8 mouse cellular contexts compared by ENCODE assay signal in genomic region chr2:28525943-28526876, GRCm38 (mm10). TPM values are rescaled to one million over a fixed set of nuclear protein-coding genes. Genes with fewer than 3 reads are reported as not detected.
DNase-seq lines count a peak whose midpoint lies in the region; ATAC-seq and TF ChIP-seq lines count a peak whose summit lies in the region.

No protein-coding gene starts in this region.

- no peak; the same call in 1 of the 2 replicates for ATAC-seq in intestine, embryonic 14.5 days (replicated peaks; ENCODE audit: low FRiP score, low TSS enrichment, low read depth)
- ATAC-seq in midbrain, postnatal 0 days (ENCODE audit: low FRiP score), result peak; percentile 18; the same call in 1 of the 2 replicates

- peak overlapping the region; percentile 22 for H3K4me2 ChIP-seq in intestine, embryonic 14.5 days (ENCODE audit: low read length)
- no peak overlapping the region for H3K4me2 ChIP-seq in midbrain, postnatal 0 days (ENCODE audit: low read depth, low read length, poor library complexity, severe bottlenecking)

- intact Hi-C loops in left cerebral cortex, adult 2 months (cut with DNase I), result no loop called here

- peak; percentile 37 for TF ChIP-seq CTCF in left cerebral cortex, adult 2 months (IDR thresholded peaks at IDR 0.05)
- TF ChIP-seq CTCF in midbrain, postnatal 0 days (IDR thresholded peaks at IDR 0.05), result peak; percentile 68

- peak overlapping the region; percentile 85 for H3K27ac ChIP-seq in left cerebral cortex, adult 2 months
- H3K27ac ChIP-seq in forebrain, embryonic 10.5 days, result peak overlapping the region; percentile 83
- peak overlapping the region; percentile 80 for H3K27ac ChIP-seq in intestine, embryonic 14.5 days (ENCODE audit: low read depth)
- H3K27ac ChIP-seq in midbrain, postnatal 0 days (ENCODE audit: low read depth, low read length), result peak overlapping the region; percentile 48

- H3K36me3 ChIP-seq in forebrain, embryonic 10.5 days (replicated peaks), result peaks cover 6% of the 10 kb centered on the region
- H3K36me3 ChIP-seq in intestine, embryonic 14.5 days (ENCODE audit: control insufficient read depth, insufficient read depth, low read length), result no peaks in the 10 kb centered on the region
- peaks cover 19% of the 10 kb centered on the region for H3K36me3 ChIP-seq in midbrain, postnatal 0 days (ENCODE audit: insufficient read depth, low read length)

- H3K4me3 ChIP-seq in left cerebral cortex, adult 2 months, result no peak overlapping the region
- H3K4me3 ChIP-seq in forebrain, embryonic 10.5 days, result peak overlapping the region; percentile 24; the same call in 1 of the 2 replicates
- no peak overlapping the region for H3K4me3 ChIP-seq in intestine, embryonic 14.5 days (ENCODE audit: low read depth, low read length)
- no peak overlapping the region for H3K4me3 ChIP-seq in midbrain, postnatal 0 days (ENCODE audit: low read depth, low read length)

- H3K9ac ChIP-seq in intestine, embryonic 14.5 days (ENCODE audit: low read length), result no peak overlapping the region
- H3K9ac ChIP-seq in midbrain, postnatal 0 days (replicated peaks; ENCODE audit: low read length, poor library complexity, severe bottlenecking), result 0 out of 2 replicates have a peak overlapping the region, but pooled peaks have one; percentile 34

- H3K4me1 ChIP-seq in forebrain, embryonic 10.5 days, result peaks cover 76% of the 10 kb centered on the region
- peaks cover 31% of the 10 kb centered on the region for H3K4me1 ChIP-seq in intestine, embryonic 14.5 days (replicated peaks; ENCODE audit: control insufficient read depth, insufficient read depth, low read length)
- peaks cover 23% of the 10 kb centered on the region for H3K4me1 ChIP-seq in midbrain, postnatal 0 days (ENCODE audit: insufficient read depth, low read length)

- no peaks in the 10 kb centered on the region for H3K9me3 ChIP-seq in forebrain, embryonic 10.5 days
- no peaks in the 10 kb centered on the region for H3K9me3 ChIP-seq in intestine, embryonic 14.5 days (ENCODE audit: control insufficient read depth, low read length)
- no peaks in the 10 kb centered on the region for H3K9me3 ChIP-seq in midbrain, postnatal 0 days (ENCODE audit: low read length)

- WGBS in forebrain, embryonic 10.5 days, result 47% methylated on average over 12 of the region's 12 CpGs
- 24% methylated on average over 12 of the region's 12 CpGs for WGBS in intestine, embryonic 14.5 days
- WGBS in midbrain, postnatal 0 days, result 41% methylated on average over 12 of the region's 12 CpGs

- DNase-seq in left cerebral cortex, adult 2 months (ENCODE audit: extremely low spot score in 1 of 2, low spot score in 2 of 2), result peak in 1 of 2 experiments; percentile 14
- DNase-seq in left cerebral cortex, adult 18-20 months (ENCODE audit: low spot score in 2 of 2), result no peak
- peak; percentile 67 for DNase-seq in ZHBTc4 (ENCODE audit: low read depth, low spot score)
- DNase-seq in forebrain, embryonic 10.5 days (ENCODE audit: extremely low spot score, low spot score), result no peak
- DNase-seq in intestine, embryonic 14.5 days (ENCODE audit: low spot score), result peak; percentile 74
- DNase-seq in midbrain, postnatal 0 days (ENCODE audit: low spot score), result no peak
- DNase-seq in layer of hippocampus, postnatal 14 days (ENCODE audit: low spot score in 2 of 2), result no peak
- DNase-seq in adrenal gland, adult 2 months, result no peak

- no peaks in the 10 kb centered on the region for H3K27me3 ChIP-seq in forebrain, embryonic 10.5 days (ENCODE audit: poor library complexity, severe bottlenecking)
- H3K27me3 ChIP-seq in intestine, embryonic 14.5 days (replicated peaks; ENCODE audit: control insufficient read depth, insufficient read depth, low read length), result no peaks in the 10 kb centered on the region
- H3K27me3 ChIP-seq in midbrain, postnatal 0 days (ENCODE audit: insufficient read depth, low read length), result no peaks in the 10 kb centered on the region

RNA-seq across cellular contexts. Expression of gene Ralgds, which starts 13.3 kb away (rescaled TPM):
- total RNA-seq in left cerebral cortex, adult 2 months (2021), result 10 to 100 TPM; 81.1 to 92.6 TPM
- total RNA-seq in left cerebral cortex, adult 18-20 months (2021), result 10 to 100 TPM; 78.2 to 87.4 TPM
- polyA plus RNA-seq in forebrain, embryonic 10.5 days (2016; fragmentation: Nextera tagmentation; extraction: Ambion mirVana), result 22.5 and 23.2 TPM in 2 replicates
- 38.7 and 40.6 TPM in 2 replicates for polyA plus RNA-seq in intestine, embryonic 14.5 days (2014; fragmentation: Nextera tagmentation; extraction: Ambion mirVana)
- total RNA-seq in midbrain, postnatal 0 days (2014; rRNA removed), result 212 and 292 TPM in 2 replicates
- 82.1 and 84.6 TPM in 2 replicates for polyA plus RNA-seq in midbrain, postnatal 0 days (2015; fragmentation: Nextera tagmentation; extraction: Ambion mirVana)
- total RNA-seq in layer of hippocampus, postnatal 14 days (2021), result 100 to 1,000 TPM; 150 to 155 TPM
- 10 to 100 TPM; 23.3 to 45.5 TPM for total RNA-seq in adrenal gland, adult 2 months (2021)
- polyA plus RNA-seq in adrenal gland, adult 2 months (2012; rRNA removed), result 56.8 and 73.5 TPM in 2 replicates

RNA-seq across cellular contexts. Expression of gene Gm10134, which starts 20.3 kb away (rescaled TPM):
- 1 to 10 TPM in 1 of 2 experiments, not detected in 1; 1.9 TPM for total RNA-seq in left cerebral cortex, adult 2 months (2021)
- 1 to 10 TPM in 1 of 2 experiments, not detected in 1; 1.1 TPM for total RNA-seq in left cerebral cortex, adult 18-20 months (2021)
- polyA plus RNA-seq in forebrain, embryonic 10.5 days (2016; fragmentation: Nextera tagmentation; extraction: Ambion mirVana), result not detected in 2 replicates
- polyA plus RNA-seq in intestine, embryonic 14.5 days (2014; fragmentation: Nextera tagmentation; extraction: Ambion mirVana), result 6.4 and 15.5 TPM in 2 replicates
- not detected in 2 replicates for total RNA-seq in midbrain, postnatal 0 days (2014; rRNA removed)
- 3.6 and 4.0 TPM in 2 replicates for polyA plus RNA-seq in midbrain, postnatal 0 days (2015; fragmentation: Nextera tagmentation; extraction: Ambion mirVana)
- total RNA-seq in layer of hippocampus, postnatal 14 days (2021), result not detected
- total RNA-seq in adrenal gland, adult 2 months (2021), result 1 to 10 TPM in 1 of 2 experiments, not detected in 1; 2.2 TPM
- 0.42 TPM in 1 of 2 replicates, not detected in the other for polyA plus RNA-seq in adrenal gland, adult 2 months (2012; rRNA removed)

RNA-seq across cellular contexts. Expression of gene Gbgt1, which starts 29.5 kb away (rescaled TPM):
- 1 to 10 TPM; 1.8 to 2.9 TPM for total RNA-seq in left cerebral cortex, adult 2 months (2021)
- total RNA-seq in left cerebral cortex, adult 18-20 months (2021), result 1 to 10 TPM; 2.4 to 2.6 TPM
- not detected in 2 replicates for polyA plus RNA-seq in forebrain, embryonic 10.5 days (2016; fragmentation: Nextera tagmentation; extraction: Ambion mirVana)
- 4.7 and 5.2 TPM in 2 replicates for polyA plus RNA-seq in intestine, embryonic 14.5 days (2014; fragmentation: Nextera tagmentation; extraction: Ambion mirVana)
- total RNA-seq in midbrain, postnatal 0 days (2014; rRNA removed), result 3.3 and 5.4 TPM in 2 replicates
- 0.75 and 0.81 TPM in 2 replicates for polyA plus RNA-seq in midbrain, postnatal 0 days (2015; fragmentation: Nextera tagmentation; extraction: Ambion mirVana)
- 1 to 10 TPM; 1.4 to 2.1 TPM for total RNA-seq in layer of hippocampus, postnatal 14 days (2021)
- 1 to 10 TPM; 3.7 to 4.6 TPM for total RNA-seq in adrenal gland, adult 2 months (2021)
- polyA plus RNA-seq in adrenal gland, adult 2 months (2012; rRNA removed), result 1.6 and 3.6 TPM in 2 replicates

RNA-seq across cellular contexts. Expression of gene Cel, which starts 37.0 kb away (rescaled TPM):
- total RNA-seq in left cerebral cortex, adult 2 months (2021), result not detected
- not detected for total RNA-seq in left cerebral cortex, adult 18-20 months (2021)
- polyA plus RNA-seq in forebrain, embryonic 10.5 days (2016; fragmentation: Nextera tagmentation; extraction: Ambion mirVana), result 0.07 TPM in 1 of 2 replicates, not detected in the other
- polyA plus RNA-seq in intestine, embryonic 14.5 days (2014; fragmentation: Nextera tagmentation; extraction: Ambion mirVana), result 67.3 TPM in 1 of 2 replicates, not detected in the other
- total RNA-seq in midbrain, postnatal 0 days (2014; rRNA removed), result not detected in 2 replicates
- polyA plus RNA-seq in midbrain, postnatal 0 days (2015; fragmentation: Nextera tagmentation; extraction: Ambion mirVana), result not detected in 2 replicates
- total RNA-seq in layer of hippocampus, postnatal 14 days (2021), result not detected
- total RNA-seq in adrenal gland, adult 2 months (2021), result under 1 TPM in 1 of 2 experiments, not detected in 1; 0.14 TPM
- 0.06 TPM in 1 of 2 replicates, not detected in the other for polyA plus RNA-seq in adrenal gland, adult 2 months (2012; rRNA removed)

RNA-seq across cellular contexts. Expression of gene Gtf3c5, which starts 57.3 kb away (rescaled TPM):
- total RNA-seq in left cerebral cortex, adult 2 months (2021), result 10 to 100 TPM; 18.3 TPM
- 10 to 100 TPM; 19.1 to 19.4 TPM for total RNA-seq in left cerebral cortex, adult 18-20 months (2021)
- polyA plus RNA-seq in forebrain, embryonic 10.5 days (2016; fragmentation: Nextera tagmentation; extraction: Ambion mirVana), result 60.1 and 62.6 TPM in 2 replicates
- 30.4 and 30.5 TPM in 2 replicates for polyA plus RNA-seq in intestine, embryonic 14.5 days (2014; fragmentation: Nextera tagmentation; extraction: Ambion mirVana)
- 23.3 and 26.7 TPM in 2 replicates for total RNA-seq in midbrain, postnatal 0 days (2014; rRNA removed)
- polyA plus RNA-seq in midbrain, postnatal 0 days (2015; fragmentation: Nextera tagmentation; extraction: Ambion mirVana), result 29.3 and 33.5 TPM in 2 replicates
- total RNA-seq in layer of hippocampus, postnatal 14 days (2021), result 10 to 100 TPM; 17.0 to 18.1 TPM
- total RNA-seq in adrenal gland, adult 2 months (2021), result 10 to 100 TPM; 15.4 to 21.6 TPM
- polyA plus RNA-seq in adrenal gland, adult 2 months (2012; rRNA removed), result 14.8 and 16.0 TPM in 2 replicates

Comparison
In these comparisons a context has a peak if more than half of its experiments do, and no peak if none do; other contexts are left out.
1. DNase-seq: peak in ZHBTc4 (single experiment) and intestine, embryonic 14.5 days (single experiment); none in left cerebral cortex, adult 18-20 months (0 of 2), forebrain, embryonic 10.5 days (single experiment), midbrain, postnatal 0 days (single experiment), layer of hippocampus, postnatal 14 days (0 of 2) and adrenal gland, adult 2 months (single experiment).
2. Peak in every context shown above with its lines, with median percentiles within 50 percentile points of each other: H3K27ac ChIP-seq.